Mouse (Mus musculus): ENCODE data around the gene Pacsin2.
"Not testable (repeated sequence)": the region's sequence is repeated elsewhere in the genome, so short reads cannot be mapped to it uniquely, and the experiment has no call there.

Gene Pacsin2

GRCm38 (mm10) chr15:83374076-83374475, 90.3 kb downstream of the Pacsin2 start:
- DNase-seq (ENCODE audit: low spot score in 2 of 2) = no peak

GRCm38 (mm10) chr15:83368702-83369101, 95.7 kb downstream of the Pacsin2 start:
- not testable (repeated sequence) for DNase-seq (ENCODE audit: low spot score in 2 of 2)

- DNase-seq (ENCODE audit: low spot score in 2 of 2) = no peak
These were observed 96.1 kb downstream of the Pacsin2 start for GRCm38 (mm10) chr15:83368261-83368660.

- peak; percentile 32 to 34 for DNase-seq (ENCODE audit: low spot score in 2 of 2)
These were observed 97.4 kb downstream of the Pacsin2 start for GRCm38 (mm10) chr15:83366933-83367552.

GRCm38 (mm10) chr15:83365697-83366096, 98.7 kb downstream of the Pacsin2 start:
- DNase-seq (ENCODE audit: low spot score in 2 of 2) = no peak

GRCm38 (mm10) chr15:83364194-83364593, 100.2 kb downstream of the Pacsin2 start:
- no peak for DNase-seq (ENCODE audit: low spot score in 2 of 2)

- not testable (repeated sequence) for DNase-seq (ENCODE audit: low spot score in 2 of 2)
These were observed 101.6 kb downstream of the Pacsin2 start for GRCm38 (mm10) chr15:83362813-83363212.

- DNase-seq (ENCODE audit: low spot score in 2 of 2) = not testable (repeated sequence)
These were observed 103.5 kb downstream of the Pacsin2 start for GRCm38 (mm10) chr15:83360899-83361298.

GRCm38 (mm10) chr15:83360140-83360539, 104.3 kb downstream of the Pacsin2 start:
- no peak for DNase-seq (ENCODE audit: low spot score in 2 of 2)

- DNase-seq (ENCODE audit: low spot score in 2 of 2) = no peak
These were observed 105.9 kb downstream of the Pacsin2 start for GRCm38 (mm10) chr15:83358476-83358875.

- DNase-seq (ENCODE audit: low spot score in 2 of 2) = no peak
These were observed 112.9 kb downstream of the Pacsin2 start for GRCm38 (mm10) chr15:83351546-83351945.

GRCm38 (mm10) chr15:83350859-83351258, 113.5 kb downstream of the Pacsin2 start:
- no peak for DNase-seq (ENCODE audit: low spot score in 2 of 2)

- peak; percentile 83 to 93 for DNase-seq (ENCODE audit: low spot score in 2 of 2)
These were observed 114.3 kb downstream of the Pacsin2 start, which contains the start of gene Arfgap3 for GRCm38 (mm10) chr15:83349954-83350711. Gene Arfgap3, minus strand, starts transcription at chr15:83350247.

GRCm38 (mm10) chr15:83349225-83349953, 115.0 kb downstream of the Pacsin2 start:
- DNase-seq (ENCODE audit: low spot score in 2 of 2) = no peak

- no peak for DNase-seq (ENCODE audit: low spot score in 2 of 2)
These were observed 115.7 kb downstream of the Pacsin2 start for GRCm38 (mm10) chr15:83348747-83349146.

GRCm38 (mm10) chr15:83345898-83346529, 118.4 kb downstream of the Pacsin2 start:
- DNase-seq (ENCODE audit: low spot score in 2 of 2) = no peak

GRCm38 (mm10) chr15:83344956-83345355, 119.5 kb downstream of the Pacsin2 start:
- DNase-seq (ENCODE audit: low spot score in 2 of 2) = no peak

- no peak for DNase-seq (ENCODE audit: low spot score in 2 of 2)
These were observed 120.2 kb downstream of the Pacsin2 start for GRCm38 (mm10) chr15:83344157-83344556.

GRCm38 (mm10) chr15:83338908-83339307, 125.5 kb downstream of the Pacsin2 start:
- DNase-seq (ENCODE audit: low spot score in 2 of 2) = no peak

- DNase-seq (ENCODE audit: low spot score in 2 of 2) = no peak
These were observed 126.2 kb downstream of the Pacsin2 start for GRCm38 (mm10) chr15:83337903-83338870.

- DNase-seq (ENCODE audit: low spot score in 2 of 2) = no peak
These were observed 132.0 kb downstream of the Pacsin2 start for GRCm38 (mm10) chr15:83332373-83332772.
